Comparison of ENCODE assay signal across 18 mouse cellular contexts in genomic region chr7:84088191-84088590, GRCm38 (mm10). TPM values are rescaled to one million over a fixed set of nuclear protein-coding genes. Genes with fewer than 3 reads are reported as not detected.
DNase-seq lines count a peak whose midpoint lies in the region; ATAC-seq and TF ChIP-seq lines count a peak whose summit lies in the region.
"Had no signal": no experiment of that assay in that cellular context is flagged by ENCODE, and none has a peak within 500 bp of the region (broad histone marks: within the 10 kb centered on the region; RNA-seq: fewer than 3 reads in every experiment).

No protein-coding gene starts in this region.

- H3K4me3 ChIP-seq in myocyte = no peak overlapping the region
- no peak overlapping the region for H3K4me3 ChIP-seq in forebrain, embryonic 15.5 days
- H3K4me3 ChIP-seq: heart, adult 2 months; heart, embryonic 10.5 days; heart, embryonic 13.5 days; hindbrain, embryonic 12.5 days; intestine, embryonic 15.5 days had no signal

- H3K79me2 ChIP-seq in myocyte (ENCODE audit: control insufficient read depth, insufficient read depth) = no peaks in the 10 kb centered on the region

- intact Hi-C loops in heart, postnatal 14 days (cut with DNase I) = no loop called here

- no peak for ATAC-seq in forebrain, embryonic 15.5 days (replicated peaks)
- ATAC-seq: forebrain, embryonic 14.5 days; hindbrain, embryonic 16.5 days; intestine, embryonic 15.5 days had no signal

- no peak overlapping the region for H3K27ac ChIP-seq in forebrain, embryonic 15.5 days (replicated peaks)
- H3K27ac ChIP-seq: heart, adult 2 months; heart, embryonic 10.5 days; heart, embryonic 13.5 days; hindbrain, embryonic 12.5 days; intestine, embryonic 15.5 days had no signal

- no peak overlapping the region for H3K9ac ChIP-seq in forebrain, embryonic 15.5 days (replicated peaks)
- H3K9ac ChIP-seq: heart, embryonic 13.5 days; hindbrain, embryonic 12.5 days; intestine, embryonic 15.5 days had no signal

- no peaks in the 10 kb centered on the region for H3K36me3 ChIP-seq in myocyte (ENCODE audit: control insufficient read depth, insufficient read depth)
- H3K36me3 ChIP-seq in forebrain, embryonic 15.5 days = no peaks in the 10 kb centered on the region
- H3K36me3 ChIP-seq: heart, embryonic 10.5 days; heart, embryonic 13.5 days; hindbrain, embryonic 12.5 days; intestine, embryonic 15.5 days had no signal

- 88% methylated on average over 3 of the region's 3 CpGs for WGBS in forebrain, embryonic 15.5 days

- H3K4me2 ChIP-seq in myocyte (ENCODE audit: low read depth) = peak overlapping the region; percentile 27
- H3K4me2 ChIP-seq in forebrain, embryonic 15.5 days (replicated peaks) = no peak overlapping the region
- H3K4me2 ChIP-seq: heart, embryonic 13.5 days; hindbrain, embryonic 12.5 days; intestine, embryonic 15.5 days had no signal

- H3K4me1 ChIP-seq in forebrain, embryonic 15.5 days = peaks cover 21% of the 10 kb centered on the region

- no peak for TF ChIP-seq POLR2A in myocyte (IDR thresholded peaks at IDR 0.05; ENCODE audit: insufficient read length, low read depth)

- no peak overlapping the region for H3ac ChIP-seq in myocyte (ENCODE audit: control insufficient read depth, insufficient read length)

- no peaks in the 10 kb centered on the region for H3K27me3 ChIP-seq in myocyte (ENCODE audit: control insufficient read depth, insufficient read depth, insufficient read length)
- H3K27me3 ChIP-seq in forebrain, embryonic 15.5 days = peaks cover 29% of the 10 kb centered on the region
- H3K27me3 ChIP-seq: Patski had no signal

- H3K9me3 ChIP-seq in forebrain, embryonic 15.5 days = no peaks in the 10 kb centered on the region
- H3K9me3 ChIP-seq: heart, embryonic 10.5 days; heart, embryonic 13.5 days; hindbrain, embryonic 12.5 days; intestine, embryonic 15.5 days had no signal

- DNase-seq in heart, adult 11 months = peak; percentile 40
- no peak for DNase-seq in heart, postnatal 14 days
- peak; percentile 21 for DNase-seq in R1 (ENCODE audit: low read depth, low spot score)
- no peak for DNase-seq in retina, embryonic 14.5 days (ENCODE audit: low spot score)
- no peak for DNase-seq in cerebellum, adult 8-10 months

TF ChIP-seq in myocyte, 11 proteins besides CTCF, POLR2A, EP300 and RAD21:
- TF ChIP-seq MAX (IDR thresholded peaks at IDR 0.05; ENCODE audit: low read depth) (no peak), REST (IDR thresholded peaks at IDR 0.05; ENCODE audit: insufficient read depth, insufficient read length) (no peak), MYOG (IDR thresholded peaks at IDR 0.05; ENCODE audit: control insufficient read depth in 1 of 3, insufficient read depth in 1 of 3, insufficient read length in 2 of 3, low read depth in 2 of 3) (no peak), TCF12 (IDR thresholded peaks at IDR 0.05; ENCODE audit: insufficient read depth, poor library complexity, severe bottlenecking) (no peak), TCF3 (IDR thresholded peaks at IDR 0.05; ENCODE audit: insufficient read length, low read depth) (no peak), USF1 (IDR thresholded peaks at IDR 0.05; ENCODE audit: low read depth) (no peak), POLR2AphosphoS2 (IDR thresholded peaks at IDR 0.05; ENCODE audit: insufficient read length, low read depth) (no peak), E2F4 (IDR thresholded peaks at IDR 0.05; ENCODE audit: insufficient read depth) (no peak), SRF (IDR thresholded peaks at IDR 0.05; ENCODE audit: control insufficient read depth, insufficient read length, low read depth) (no peak), MYOD1 (IDR thresholded peaks at IDR 0.05; ENCODE audit: control insufficient read depth in 1 of 3, insufficient read length in 2 of 3, low read depth in 2 of 3) (no peak), CEBPB (IDR thresholded peaks at IDR 0.05; ENCODE audit: insufficient read depth, poor library complexity, severe bottlenecking) (no peak)

RNA-seq across cellular contexts. Expression of gene Cemip, which starts 1.9 kb away (rescaled TPM):
- under 1 TPM; 0.41 to 0.68 TPM for total RNA-seq in heart, postnatal 14 days (2021)
- 11.2 TPM for polyA plus RNA-seq in myocyte (2012; fragmentation: generic; extraction: Trizol)
- polyA plus RNA-seq in forebrain, embryonic 15.5 days (2015; fragmentation: Nextera tagmentation; extraction: Ambion mirVana) = 0.70 and 0.72 TPM in 2 replicates
- total RNA-seq: gastrocnemius, postnatal 25 days; hematopoietic stem cell, adult 5-6 weeks; MEL had no signal

Comparison
In these comparisons a context has a peak if more than half of its experiments do, and no peak if none do; other contexts are left out.
1. DNase-seq: peak in heart, adult 11 months (single experiment) and R1 (single experiment); none in heart, postnatal 14 days (0 of 2), retina, embryonic 14.5 days (single experiment) and cerebellum, adult 8-10 months (single experiment).